Mouse (Mus musculus) embryonic fibroblast, embryonic 13.5 days (primary cell): Measurements from ENCODE around the gene Rspo1.

ENCODE experiments used
- CTCF ChIP-seq: IDR thresholded peaks from 2 replicates; pipeline ENCODE4 v1.5.1; 2011; ENCODE audit warnings: mild to moderate bottlenecking, control low read depth, low read length, moderate library complexity, borderline replicate concordance; ENCODE audit not compliant: insufficient read depth
- POLR2A ChIP-seq: IDR thresholded peaks from 2 replicates; pipeline ENCODE4 v1.6.1; 2011; ENCODE audit warnings: low read depth, mild to moderate bottlenecking, control low read depth, low read length, moderate library complexity

DNA sequence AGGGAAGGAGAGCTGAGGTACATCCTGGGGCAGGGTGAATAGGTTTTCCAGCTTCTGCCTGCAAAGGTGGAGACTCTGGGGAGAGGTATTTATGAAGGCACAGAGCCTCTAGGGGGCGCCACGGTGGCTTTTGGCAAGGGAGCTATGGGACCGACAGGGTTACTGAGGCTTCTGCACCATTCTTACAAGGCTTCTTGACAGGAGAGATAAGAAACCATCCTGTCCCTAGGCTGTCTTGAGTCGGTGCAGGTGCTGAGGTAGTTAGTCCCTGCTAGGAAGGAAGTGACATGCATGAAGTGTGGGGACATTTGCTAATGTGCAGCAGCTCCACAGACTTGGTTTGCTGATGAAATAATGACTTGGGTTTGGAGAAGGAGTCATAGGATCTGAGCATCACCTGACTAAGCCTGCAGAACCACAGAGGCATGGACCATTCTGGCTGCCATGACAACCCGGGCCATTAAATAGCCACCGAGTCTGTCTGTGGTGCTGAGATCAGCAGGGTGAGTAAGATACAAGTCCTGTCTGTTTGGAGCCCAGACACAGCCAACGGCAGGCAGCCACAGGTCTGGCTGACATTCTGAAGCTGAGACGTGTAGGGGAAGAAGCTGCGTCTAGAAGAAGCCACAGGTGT lies 2.2 kb upstream of the Rspo1 start:
- TF ChIP-seq POLR2A, result no peak
- no peak for TF ChIP-seq CTCF
